Mouse (Mus musculus): ENCODE results near the gene Wwox. TPM values are rescaled to one million over a fixed set of nuclear protein-coding genes. Genes with fewer than 3 reads are reported as not detected.

Gene Wwox
- polyA plus RNA-seq, 1 experiment from 2014 or later = 11.3 TPM

- no peak overlapping the region for H3K4me3 ChIP-seq (ENCODE audit: control insufficient read depth in 1 of 2, insufficient read depth in 1 of 2, low read depth in 1 of 2, low read length in 2 of 2)
- no peaks in the 10 kb centered on the region for H3K4me1 ChIP-seq (ENCODE audit: control insufficient read depth in 2 of 2, insufficient read depth in 2 of 2, low read length in 2 of 2)
- no peak overlapping the region for H3K9ac ChIP-seq (ENCODE audit: low read length)
- no peaks in the 10 kb centered on the region for H3K9me3 ChIP-seq (ENCODE audit: control insufficient read depth, low read length)
- no peak overlapping the region for H3K27ac ChIP-seq (replicated peaks in 1 of 2; ENCODE audit: control insufficient read depth in 1 of 2, insufficient read depth in 1 of 2, low read depth in 2 of 2, low read length in 2 of 2)
- ATAC-seq (ENCODE audit: insufficient number of reproducible peaks, insufficient read depth, low FRiP score, low read depth) = no peak
- WGBS = 86% methylated on average over 26 of the region's 26 CpGs
- no peaks in the 10 kb centered on the region for H3K27me3 ChIP-seq (ENCODE audit: control insufficient read depth, insufficient read depth, low read length)
- H3K36me3 ChIP-seq (ENCODE audit: control insufficient read depth, insufficient read depth, low read length) = no peaks in the 10 kb centered on the region
- no peak overlapping the region for H3K4me2 ChIP-seq (ENCODE audit: low read length)
Measured at GRCm38 (mm10) chr8:114512075-114512935, 72.8 kb downstream of the Wwox start.

GRCm38 (mm10) chr8:114514692-114515091, 75.2 kb downstream of the Wwox start:
- 85% methylated on average over 11 of the region's 11 CpGs for WGBS
- no peaks in the 10 kb centered on the region for H3K27me3 ChIP-seq (ENCODE audit: control insufficient read depth, insufficient read depth, low read length)
- ATAC-seq (ENCODE audit: insufficient number of reproducible peaks, insufficient read depth, low FRiP score, low read depth) = no peak

GRCm38 (mm10) chr8:114523061-114523460, 83.6 kb downstream of the Wwox start:
- ATAC-seq (ENCODE audit: insufficient number of reproducible peaks, insufficient read depth, low FRiP score, low read depth) = no peak
- Histone ChIP-seq H3K4me1 (ENCODE audit: control insufficient read depth in 2 of 2, insufficient read depth in 2 of 2, low read length in 2 of 2) (no peaks in the 10 kb centered on the region), H3K9me3 (ENCODE audit: control insufficient read depth, low read length) (no peaks in the 10 kb centered on the region), H3K9ac (ENCODE audit: low read length) (no peak overlapping the region), H3K4me3 (ENCODE audit: control insufficient read depth in 1 of 2, insufficient read depth in 1 of 2, low read depth in 1 of 2, low read length in 2 of 2) (no peak overlapping the region), H3K4me2 (ENCODE audit: low read length) (no peak overlapping the region), H3K36me3 (ENCODE audit: control insufficient read depth, insufficient read depth, low read length) (no peaks in the 10 kb centered on the region), H3K27me3 (ENCODE audit: control insufficient read depth, insufficient read depth, low read length) (no peaks in the 10 kb centered on the region), H3K27ac (replicated peaks in 1 of 2; ENCODE audit: control insufficient read depth in 1 of 2, insufficient read depth in 1 of 2, low read depth in 2 of 2, low read length in 2 of 2) (no peak overlapping the region)
- WGBS = 70% methylated on average over 2 of the region's 2 CpGs

More at GRCm38 (mm10) chr8:114514692-114515091, 75.2 kb downstream of the Wwox start:
- H3K9ac ChIP-seq (ENCODE audit: low read length) = no peak overlapping the region
- H3K4me1 ChIP-seq (ENCODE audit: control insufficient read depth in 2 of 2, insufficient read depth in 2 of 2, low read length in 2 of 2) = no peaks in the 10 kb centered on the region
- no peak overlapping the region for H3K4me2 ChIP-seq (ENCODE audit: low read length)
- H3K36me3 ChIP-seq (ENCODE audit: control insufficient read depth, insufficient read depth, low read length) = no peaks in the 10 kb centered on the region
- no peak overlapping the region for H3K27ac ChIP-seq (replicated peaks in 1 of 2; ENCODE audit: control insufficient read depth in 1 of 2, insufficient read depth in 1 of 2, low read depth in 2 of 2, low read length in 2 of 2)
- H3K4me3 ChIP-seq (ENCODE audit: control insufficient read depth in 1 of 2, insufficient read depth in 1 of 2, low read depth in 1 of 2, low read length in 2 of 2) = no peak overlapping the region
- no peaks in the 10 kb centered on the region for H3K9me3 ChIP-seq (ENCODE audit: control insufficient read depth, low read length)

- Histone ChIP-seq H3K27ac (replicated peaks in 1 of 2; ENCODE audit: control insufficient read depth in 1 of 2, insufficient read depth in 1 of 2, low read depth in 2 of 2, low read length in 2 of 2) (no peak overlapping the region), H3K4me2 (ENCODE audit: low read length) (no peak overlapping the region), H3K4me1 (ENCODE audit: control insufficient read depth in 2 of 2, insufficient read depth in 2 of 2, low read length in 2 of 2) (no peaks in the 10 kb centered on the region), H3K4me3 (ENCODE audit: control insufficient read depth in 1 of 2, insufficient read depth in 1 of 2, low read depth in 1 of 2, low read length in 2 of 2) (no peak overlapping the region), H3K36me3 (ENCODE audit: control insufficient read depth, insufficient read depth, low read length) (no peaks in the 10 kb centered on the region), H3K27me3 (ENCODE audit: control insufficient read depth, insufficient read depth, low read length) (peaks cover 6% of the 10 kb centered on the region; the same call in 1 of the 2 replicates), H3K9me3 (ENCODE audit: control insufficient read depth, low read length) (no peaks in the 10 kb centered on the region), H3K9ac (ENCODE audit: low read length) (no peak overlapping the region)
- ATAC-seq (ENCODE audit: insufficient number of reproducible peaks, insufficient read depth, low FRiP score, low read depth) = no peak
- 84% methylated on average over 15 of the region's 15 CpGs for WGBS
Measured at GRCm38 (mm10) chr8:114526626-114527267, 87.3 kb downstream of the Wwox start.

GRCm38 (mm10) chr8:114527648-114528221, 88.3 kb downstream of the Wwox start:
- Histone ChIP-seq H3K27ac (replicated peaks in 1 of 2; ENCODE audit: control insufficient read depth in 1 of 2, insufficient read depth in 1 of 2, low read depth in 2 of 2, low read length in 2 of 2) (no peak overlapping the region), H3K4me3 (ENCODE audit: control insufficient read depth in 1 of 2, insufficient read depth in 1 of 2, low read depth in 1 of 2, low read length in 2 of 2) (no peak overlapping the region), H3K4me1 (ENCODE audit: control insufficient read depth in 2 of 2, insufficient read depth in 2 of 2, low read length in 2 of 2) (no peaks in the 10 kb centered on the region; a peak in 1 of 4 replicates), H3K4me2 (ENCODE audit: low read length) (no peak overlapping the region), H3K36me3 (ENCODE audit: control insufficient read depth, insufficient read depth, low read length) (no peaks in the 10 kb centered on the region), H3K9ac (ENCODE audit: low read length) (no peak overlapping the region), H3K9me3 (ENCODE audit: control insufficient read depth, low read length) (no peaks in the 10 kb centered on the region), H3K27me3 (ENCODE audit: control insufficient read depth, insufficient read depth, low read length) (peaks cover 8% of the 10 kb centered on the region; the same call in 1 of the 2 replicates)
- WGBS = 85% methylated on average over 12 of the region's 12 CpGs
- ATAC-seq (ENCODE audit: insufficient number of reproducible peaks, insufficient read depth, low FRiP score, low read depth) = no peak

- H3K27ac ChIP-seq (replicated peaks in 1 of 2; ENCODE audit: control insufficient read depth in 1 of 2, insufficient read depth in 1 of 2, low read depth in 2 of 2, low read length in 2 of 2) = no peak overlapping the region
- H3K9ac ChIP-seq (ENCODE audit: low read length) = no peak overlapping the region
- H3K4me1 ChIP-seq (ENCODE audit: control insufficient read depth in 2 of 2, insufficient read depth in 2 of 2, low read length in 2 of 2) = no peaks in the 10 kb centered on the region; a peak in 1 of 4 replicates
- H3K4me2 ChIP-seq (ENCODE audit: low read length) = no peak overlapping the region
- H3K4me3 ChIP-seq (ENCODE audit: control insufficient read depth in 1 of 2, insufficient read depth in 1 of 2, low read depth in 1 of 2, low read length in 2 of 2) = no peak overlapping the region
- peaks cover 8% of the 10 kb centered on the region; the same call in 1 of the 2 replicates for H3K27me3 ChIP-seq (ENCODE audit: control insufficient read depth, insufficient read depth, low read length)
- no peaks in the 10 kb centered on the region for H3K36me3 ChIP-seq (ENCODE audit: control insufficient read depth, insufficient read depth, low read length)
- 70% methylated on average over 10 of the region's 10 CpGs for WGBS
- H3K9me3 ChIP-seq (ENCODE audit: control insufficient read depth, low read length) = no peaks in the 10 kb centered on the region
- no peak for ATAC-seq (ENCODE audit: insufficient number of reproducible peaks, insufficient read depth, low FRiP score, low read depth)
Measured at GRCm38 (mm10) chr8:114529581-114529980, 90.1 kb downstream of the Wwox start.

- H3K4me1 ChIP-seq (ENCODE audit: control insufficient read depth in 2 of 2, insufficient read depth in 2 of 2, low read length in 2 of 2) = no peaks in the 10 kb centered on the region; a peak in 1 of 4 replicates
- no peak overlapping the region for H3K4me2 ChIP-seq (ENCODE audit: low read length)
- no peak overlapping the region for H3K4me3 ChIP-seq (ENCODE audit: control insufficient read depth in 1 of 2, insufficient read depth in 1 of 2, low read depth in 1 of 2, low read length in 2 of 2)
- no peak overlapping the region for H3K27ac ChIP-seq (replicated peaks in 1 of 2; ENCODE audit: control insufficient read depth in 1 of 2, insufficient read depth in 1 of 2, low read depth in 2 of 2, low read length in 2 of 2)
- H3K9ac ChIP-seq (ENCODE audit: low read length) = no peak overlapping the region
- WGBS = 70% methylated on average over 6 of the region's 6 CpGs
- no peak for ATAC-seq (ENCODE audit: insufficient number of reproducible peaks, insufficient read depth, low FRiP score, low read depth)
- peaks cover 27% of the 10 kb centered on the region for H3K27me3 ChIP-seq (ENCODE audit: control insufficient read depth, insufficient read depth, low read length)
- H3K36me3 ChIP-seq (ENCODE audit: control insufficient read depth, insufficient read depth, low read length) = no peaks in the 10 kb centered on the region
- H3K9me3 ChIP-seq (ENCODE audit: control insufficient read depth, low read length) = no peaks in the 10 kb centered on the region
Measured at GRCm38 (mm10) chr8:114536201-114536600, 96.7 kb downstream of the Wwox start.
